Mouse (Mus musculus): ENCODE data around the gene Card9.

Card9 gene

DNA sequence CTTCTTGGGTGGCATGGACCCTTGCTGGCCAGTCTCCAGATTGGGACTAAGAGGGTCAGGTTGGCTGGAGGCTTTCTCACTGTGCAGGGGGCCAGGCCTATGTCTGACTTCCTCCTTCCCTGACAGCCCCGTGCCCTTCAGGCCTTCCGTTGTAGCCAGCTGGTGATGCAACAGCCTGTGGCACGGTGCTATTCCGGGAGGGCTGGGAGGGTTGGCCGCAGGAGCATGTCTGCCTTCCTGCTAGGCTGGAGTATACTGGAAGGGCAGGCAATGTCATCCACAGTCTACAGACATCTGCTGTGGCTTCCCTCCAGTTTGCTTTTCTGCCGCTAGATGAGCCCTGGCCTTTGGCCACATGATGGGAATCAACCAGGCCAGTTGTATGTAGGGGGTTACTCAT, 735 bp downstream of the Card9 start:
- no peak for DNase-seq

GRCm38 (mm10) chr2:26358667-26359320, 1.9 kb downstream of the Card9 start:
- no peak for DNase-seq

DNA sequence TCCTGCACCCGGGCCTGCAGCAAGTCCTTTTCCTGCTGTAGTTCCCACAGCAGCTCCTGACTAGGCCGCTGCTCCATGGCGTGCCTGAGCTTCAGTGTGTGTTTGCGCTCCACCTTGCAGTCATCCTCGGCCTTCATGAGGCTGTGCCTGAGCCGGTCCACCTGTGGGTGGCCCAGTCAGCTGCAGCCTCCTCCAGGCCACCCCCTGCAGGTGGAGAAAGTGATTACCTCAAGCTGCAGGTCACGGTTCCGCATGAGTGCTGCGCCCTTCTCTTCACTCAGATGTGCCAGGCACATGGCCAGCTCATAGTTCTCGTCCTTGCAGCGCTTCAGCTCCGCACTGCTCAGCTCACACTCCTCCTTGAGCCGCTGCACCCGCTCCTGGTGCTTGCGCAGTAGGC, 3.2 kb downstream of the Card9 start:
- no peak for DNase-seq

- no peak for DNase-seq
Observed at GRCm38 (mm10) chr2:26356678-26357077, 4.0 kb downstream of the Card9 start.

DNA sequence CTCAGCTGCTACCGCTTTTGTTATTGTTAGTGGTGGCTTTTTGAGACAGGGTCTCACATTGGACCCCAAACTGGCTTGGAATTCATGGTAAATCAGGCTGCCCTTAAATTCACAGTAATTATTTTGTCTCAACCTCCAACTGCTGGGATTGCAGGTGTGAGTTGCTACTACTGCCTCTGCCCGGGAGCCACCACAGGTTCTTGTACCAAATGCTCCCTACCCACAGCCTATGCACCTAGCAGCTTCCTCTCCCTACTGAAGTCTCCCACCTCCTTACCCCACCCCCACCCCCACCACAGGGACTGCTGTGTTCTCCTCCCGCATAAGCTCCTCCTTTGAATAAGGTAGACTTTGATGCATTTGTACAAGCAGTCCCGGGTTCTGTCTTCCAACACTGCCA, 4.5 kb downstream of the Card9 start:
- DNase-seq = no peak

GRCm38 (mm10) chr2:26354401-26354800, 6.3 kb downstream of the Card9 start:
- DNase-seq = no peak

DNA sequence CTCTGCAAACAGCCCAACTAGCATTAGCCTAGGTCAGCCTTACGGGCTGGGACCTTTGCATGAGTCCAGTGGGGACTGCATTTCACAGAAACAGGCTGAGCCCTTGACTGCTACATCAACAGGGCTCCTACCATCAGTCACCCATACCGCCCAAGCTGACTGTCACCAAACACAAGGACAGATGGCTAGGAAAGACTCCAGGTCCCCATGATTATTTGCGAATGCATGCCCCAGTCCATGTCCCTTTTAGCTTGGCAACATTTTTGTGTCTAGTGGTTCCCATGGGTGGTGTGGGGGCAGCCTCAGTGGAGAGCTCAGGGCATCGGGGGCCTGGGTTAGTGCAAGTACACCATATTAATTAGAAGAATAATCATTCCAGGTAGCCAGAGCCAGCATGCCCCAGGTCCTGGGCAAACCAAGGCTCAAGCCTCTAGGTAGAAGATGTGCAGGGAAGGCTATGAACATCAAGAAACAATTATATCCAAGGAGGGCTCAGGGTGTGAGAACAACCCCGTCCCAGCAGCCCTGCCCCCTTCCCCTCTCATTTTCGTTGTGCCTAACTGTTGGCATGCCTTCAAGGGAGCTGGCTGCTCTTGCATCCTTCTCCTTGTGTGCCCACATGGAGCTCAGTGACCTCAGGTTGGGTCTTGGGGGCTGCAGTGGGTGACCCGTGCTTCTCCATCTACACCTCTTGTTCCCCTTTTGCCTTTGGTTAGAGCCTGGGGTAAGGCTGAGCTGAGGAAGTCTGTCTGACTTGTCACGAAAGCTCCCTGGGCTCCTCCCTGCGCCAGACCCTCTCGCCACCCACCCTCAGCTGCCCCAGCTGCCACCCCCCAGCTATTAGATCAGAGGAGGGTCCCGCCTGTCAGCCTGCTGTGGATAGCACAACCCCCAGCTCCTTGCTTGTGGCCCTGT, 7.4 kb downstream of the Card9 start:
- DNase-seq = no peak

GRCm38 (mm10) chr2:26352291-26352910, 8.3 kb downstream of the Card9 start:
- no peak for DNase-seq

- DNase-seq = peak; percentile 93
Observed at GRCm38 (mm10) chr2:26351358-26352290, 9.1 kb downstream of the Card9 start, which contains the start of gene Dnlz. TSS of gene Dnlz (minus strand) at chr2:26352110.

DNA sequence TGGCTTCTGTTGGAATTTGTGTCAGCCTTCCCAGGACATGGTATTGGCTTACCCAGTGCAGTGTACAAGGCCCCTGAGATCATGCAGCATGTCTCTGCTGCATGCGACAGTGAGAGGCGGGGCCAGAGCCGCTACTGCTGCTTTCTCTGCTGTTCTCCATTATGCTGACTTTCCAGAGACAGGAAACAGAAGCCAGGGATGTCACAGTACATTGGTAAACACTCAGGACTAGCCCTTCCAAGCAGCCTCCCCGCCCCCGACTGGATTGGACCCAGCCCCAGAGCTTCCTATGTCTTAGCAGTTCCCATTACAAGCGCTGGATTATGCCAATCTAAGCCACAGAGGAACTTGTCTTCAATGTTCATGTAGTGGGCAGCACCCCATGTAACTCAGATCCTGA, 12.5 kb downstream of the Card9 start:
- DNase-seq = no peak

DNA sequence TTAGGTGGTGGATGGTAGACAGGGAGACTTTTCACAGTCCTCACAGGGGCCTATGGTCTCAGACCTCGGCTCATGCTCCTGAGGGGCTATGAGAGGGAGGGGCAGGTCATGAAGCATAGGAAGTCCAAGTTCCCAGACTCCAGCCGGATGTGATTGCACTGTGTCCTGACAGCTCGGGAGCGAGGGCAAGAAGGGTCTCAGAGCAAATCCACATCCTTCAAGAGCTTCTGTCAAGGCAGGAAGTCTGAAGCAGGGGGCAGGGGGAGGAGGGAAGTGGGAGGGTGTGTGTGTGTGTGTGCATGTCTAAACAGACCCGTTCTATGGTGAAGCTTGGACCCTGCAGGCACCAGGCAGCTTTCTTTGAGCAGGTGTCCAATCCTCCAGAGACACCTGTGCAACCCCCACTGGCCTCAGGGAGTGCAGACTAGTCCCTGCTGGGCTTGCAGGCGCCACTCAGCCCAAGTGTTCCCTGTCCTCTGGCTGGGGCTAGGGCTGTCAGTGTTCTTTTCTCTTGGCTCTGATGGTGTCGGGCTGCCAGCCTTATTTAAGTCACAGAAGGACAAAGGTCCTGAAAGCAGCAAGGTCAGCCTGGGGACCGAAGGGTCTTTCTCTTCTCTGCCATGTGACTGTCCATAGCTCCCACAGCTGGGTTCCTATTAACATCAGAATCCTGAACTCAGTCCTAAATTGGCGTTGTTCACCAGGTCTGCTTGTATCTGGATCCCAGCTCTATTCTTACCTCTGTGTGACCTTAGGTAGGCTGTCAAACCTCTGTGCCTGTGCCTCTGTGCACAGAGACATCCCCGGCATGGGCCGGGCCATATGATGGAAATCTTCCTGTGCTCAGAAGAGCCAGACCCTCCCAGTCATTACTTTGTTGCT, 17.9 kb downstream of the Card9 start:
- DNase-seq = no peak

- DNase-seq = no peak
Observed at GRCm38 (mm10) chr2:26342044-26342443, 18.7 kb downstream of the Card9 start.

DNA sequence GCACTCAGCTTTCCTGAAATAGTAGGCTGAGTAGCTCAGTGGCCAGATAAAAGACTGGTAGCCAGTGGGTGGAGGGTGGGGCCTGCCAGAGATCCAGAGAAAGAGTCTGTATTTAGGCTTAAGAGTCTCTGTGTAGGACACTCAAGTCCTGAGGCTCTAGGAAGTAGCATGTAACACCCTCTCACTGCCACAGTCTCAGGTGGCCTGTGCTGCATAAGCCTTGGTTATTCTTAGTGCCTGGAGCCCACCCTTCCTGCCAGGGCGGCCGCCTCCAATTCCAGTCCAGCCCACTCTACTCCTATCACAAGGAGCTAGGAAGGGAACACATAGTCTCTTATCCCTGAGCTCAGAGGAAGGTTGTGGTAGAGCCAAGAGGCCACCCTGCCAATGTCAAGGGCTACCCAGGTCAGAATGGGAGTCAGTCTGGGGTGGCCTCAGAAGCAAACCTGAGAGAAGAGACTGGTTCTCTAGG, 19.2 kb downstream of the Card9 start:
- DNase-seq = no peak

- no peak for DNase-seq
Observed at GRCm38 (mm10) chr2:26339204-26339551, 21.5 kb downstream of the Card9 start.

- no peak for DNase-seq
Observed at GRCm38 (mm10) chr2:26338302-26339203, 22.2 kb downstream of the Card9 start.

GRCm38 (mm10) chr2:26330702-26331101, 30.0 kb downstream of the Card9 start:
- DNase-seq = no peak

- no peak for DNase-seq
Observed at GRCm38 (mm10) chr2:26330056-26330468, 30.7 kb downstream of the Card9 start.

DNA sequence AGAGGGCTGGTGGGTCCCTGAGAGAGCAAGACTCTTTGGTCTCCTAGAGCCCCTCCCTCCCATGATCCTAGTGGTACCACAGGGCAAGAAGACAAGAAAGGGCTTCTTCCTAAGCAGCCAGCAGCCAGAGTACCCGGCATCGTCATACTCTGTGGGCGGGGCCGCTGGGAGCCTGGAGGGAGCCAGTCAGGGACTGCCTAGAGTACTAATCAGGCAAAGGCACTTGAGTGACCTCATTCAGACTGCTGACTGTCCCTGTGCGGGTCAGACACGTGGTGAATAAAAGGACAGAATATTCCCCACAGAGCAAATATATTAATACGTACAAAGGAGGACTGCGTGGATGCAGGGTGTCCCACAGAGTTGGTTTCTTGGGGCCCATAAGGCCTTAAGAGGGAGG, 31.3 kb downstream of the Card9 start:
- DNase-seq = no peak

GRCm38 (mm10) chr2:26327852-26328251, 32.9 kb downstream of the Card9 start:
- DNase-seq = peak; percentile 44 to 59

Data from B cell, adult 2 months (primary cell).